Mouse (Mus musculus) cerebellum, adult 9-10 months (tissue): ENCODE measurements around the gene Rnf169.

ENCODE experiments used
- DNase-seq: peaks from one replicate; pipeline ENCODE4 v3.0.0; 2022

Gene Rnf169

GRCm38 (mm10) chr7:99889175-99889880, 90.9 kb downstream of the Rnf169 start:
- DNase-seq: peak; percentile 11

- no peak for DNase-seq
These were observed 92.5 kb downstream of the Rnf169 start for GRCm38 (mm10) chr7:99887743-99888142.

DNA sequence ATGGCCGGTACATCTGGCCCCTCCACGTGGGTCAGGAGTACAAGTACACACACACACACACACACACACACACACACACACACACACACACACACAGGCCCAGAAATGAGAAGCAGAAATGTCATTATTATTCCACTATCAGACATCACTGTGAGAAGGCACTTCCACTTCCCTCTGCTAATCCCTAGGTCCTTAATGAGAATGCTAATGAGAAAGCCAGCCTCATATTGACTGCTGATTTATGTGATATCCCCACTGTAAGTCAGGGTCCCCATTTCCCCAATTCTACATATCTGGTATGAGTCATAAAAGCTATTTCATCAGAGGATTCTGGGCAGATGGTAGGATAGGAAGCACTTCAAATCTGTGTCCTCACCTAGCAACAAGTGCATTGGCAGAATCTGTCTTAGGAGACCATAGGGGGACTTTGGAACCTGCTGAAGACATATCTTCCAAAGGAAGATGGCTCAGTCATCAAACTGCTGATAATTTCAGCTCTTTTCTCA, 93.0 kb downstream of the Rnf169 start:
- no peak for DNase-seq

- no peak for DNase-seq
These were observed 102.0 kb downstream of the Rnf169 start for GRCm38 (mm10) chr7:99878254-99878653.

GRCm38 (mm10) chr7:99876345-99876744, 103.9 kb downstream of the Rnf169 start:
- DNase-seq: peak; percentile 71

- no peak for DNase-seq
These were observed 104.4 kb downstream of the Rnf169 start for GRCm38 (mm10) chr7:99875891-99876290.

DNA sequence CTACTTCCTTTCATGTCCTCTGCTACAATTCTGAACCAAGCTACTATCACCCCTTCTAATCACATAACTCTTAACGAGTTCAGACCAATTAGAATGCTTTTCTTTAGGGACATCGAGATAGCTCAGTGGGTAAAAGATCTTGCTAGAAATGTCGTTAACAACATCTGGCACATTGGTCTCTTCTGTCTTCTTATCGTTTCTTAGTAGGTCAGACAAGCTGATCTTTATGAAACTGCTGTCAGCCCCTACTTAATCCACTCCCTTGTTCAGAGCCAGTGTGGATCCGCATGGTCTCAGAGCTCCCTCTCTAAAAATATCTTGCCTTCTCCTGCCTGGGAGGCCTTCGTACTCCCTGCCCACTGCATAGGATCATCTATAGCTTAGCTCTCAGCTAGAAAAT, 106.3 kb downstream of the Rnf169 start:
- DNase-seq: no peak
